Mouse (Mus musculus) thymus, adult 2 months (tissue): ENCODE results near the gene Gramd1a. TPM values are rescaled to one million over a fixed set of nuclear protein-coding genes. Genes with fewer than 3 reads are reported as not detected.

Experiments used
- DNase-seq: peaks from one replicate; pipeline ENCODE4 v3.0.0; 2021
- H3K27ac ChIP-seq: fragments of 200-500 bp; 2 replicates; pipeline ENCODE4 v1.5.1; 2012; ENCODE audit warnings: low read length, control low read depth; ENCODE audit not compliant: control insufficient read depth, insufficient read depth
- H3K27me3 ChIP-seq: fragments of 200-500 bp; 2 replicates; pipeline ENCODE4 v1.6.1; 2012; ENCODE audit warnings: mild to moderate bottlenecking, low read length, moderate library complexity, mixed read lengths; ENCODE audit not compliant: control insufficient read depth, insufficient read depth
- H3K36me3 ChIP-seq: fragments of 200-500 bp; 2 replicates; pipeline ENCODE4 v1.6.1; 2012; ENCODE audit warnings: mild to moderate bottlenecking, low read length, moderate library complexity; ENCODE audit not compliant: control insufficient read depth, insufficient read depth
- H3K4me1 ChIP-seq: fragments of 200-500 bp; replicated peaks from 2 replicates; pipeline ENCODE4 v1.6.1; 2012; ENCODE audit warnings: low read length; ENCODE audit not compliant: control insufficient read depth, insufficient read depth
- H3K4me3 ChIP-seq: fragments of 200-500 bp; 2 replicates; pipeline ENCODE4 v1.5.1; 2012; ENCODE audit warnings: mild to moderate bottlenecking, low read length, control low read depth, moderate library complexity; ENCODE audit not compliant: control insufficient read depth, insufficient read depth
- CTCF ChIP-seq: fragments of 200-500 bp; IDR thresholded peaks from 2 replicates; pipeline ENCODE4 v1.5.1; 2012; ENCODE audit warnings: mild to moderate bottlenecking, control low read depth, low read length, moderate library complexity, borderline replicate concordance; ENCODE audit not compliant: control insufficient read depth, poor library complexity, insufficient read depth; ENCODE audit errors: extremely low read depth
- POLR2A ChIP-seq: fragments of 200-500 bp; IDR thresholded peaks from 2 replicates; pipeline ENCODE4 v1.6.1; 2012; ENCODE audit warnings: mild to moderate bottlenecking, low read length, control low read depth, moderate library complexity; ENCODE audit not compliant: control insufficient read depth, poor library complexity, insufficient read depth; ENCODE audit errors: extremely low read depth
- WGBS: fragments of 180-500 bp; shearing (Covaris S2); methylation state at CpG from one replicate; pipeline ENCODE4 v1.1.7; 2018; 5-methylcytosine and 5-hydroxymethylcytosine counted together
- polyA plus RNA-seq: library from polyadenylated mRNA; depleted of rRNA; stranded (reverse); fragments of >200 nt; gene quantifications from 2 replicates; pipeline ENCODE4 v1.2.3, GENCODE M21; 2012

Gramd1a gene
- polyA plus RNA-seq, 1 experiment = 790 TPM

DNA sequence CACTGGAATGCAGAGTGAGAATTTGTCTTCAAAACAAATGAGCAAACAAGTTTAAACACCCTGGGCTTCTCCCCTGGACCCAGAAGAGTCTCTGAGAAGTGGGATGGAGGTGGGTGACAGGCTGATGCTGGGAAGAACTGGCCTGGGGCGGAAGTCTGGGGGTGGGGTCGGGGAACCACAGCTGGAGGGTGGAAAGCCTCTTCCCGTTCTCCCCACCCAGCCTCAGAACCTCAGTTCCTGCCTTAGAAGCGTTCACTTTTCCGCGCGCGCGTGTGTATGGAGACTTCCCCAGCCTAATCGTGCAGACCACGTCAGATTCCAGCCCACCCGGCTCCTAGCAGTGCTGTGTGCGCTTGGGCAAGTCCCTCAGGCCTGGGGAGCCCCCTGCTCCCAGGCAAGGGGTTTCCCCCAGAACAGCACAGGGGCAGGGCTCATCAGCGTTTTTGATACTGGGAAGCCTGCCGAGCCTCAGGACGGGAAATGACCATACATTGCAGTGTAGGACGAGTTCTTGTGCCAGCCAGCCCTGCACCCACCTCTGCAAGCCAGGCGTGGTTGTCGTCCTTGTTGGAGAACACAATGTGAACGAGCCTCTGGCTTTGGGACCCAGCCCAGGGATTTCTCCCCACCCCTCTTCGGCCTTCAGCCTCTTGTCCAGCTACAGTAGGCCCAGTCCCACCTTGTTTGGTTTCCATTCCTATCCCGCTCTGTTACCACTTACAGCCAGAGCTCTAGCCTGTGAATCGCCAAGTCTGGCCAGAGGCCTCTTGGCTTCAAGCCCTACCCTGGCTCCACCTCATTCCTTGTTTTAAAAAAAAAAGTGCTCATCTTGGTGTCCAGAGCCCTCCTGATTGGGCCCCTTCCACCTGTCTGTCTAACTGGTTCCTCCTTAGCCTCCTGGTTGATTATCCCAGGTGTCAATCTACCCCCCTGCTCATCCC, 4.1 kb downstream of the Gramd1a start:
- peak overlapping the region; percentile 91 for H3K27ac ChIP-seq
- TF ChIP-seq POLR2A (peak; percentile 54; the same call in 1 of the 2 replicates), CTCF (no peak)
- peak overlapping the region; percentile 91 for H3K4me3 ChIP-seq
- no peaks in the 10 kb centered on the region for H3K27me3 ChIP-seq
- H3K36me3 ChIP-seq = no peaks in the 10 kb centered on the region
- peaks cover 79% of the 10 kb centered on the region for H3K4me1 ChIP-seq
- 10% methylated on average over 23 of the region's 23 CpGs for WGBS
- DNase-seq = peak; percentile 76

DNA sequence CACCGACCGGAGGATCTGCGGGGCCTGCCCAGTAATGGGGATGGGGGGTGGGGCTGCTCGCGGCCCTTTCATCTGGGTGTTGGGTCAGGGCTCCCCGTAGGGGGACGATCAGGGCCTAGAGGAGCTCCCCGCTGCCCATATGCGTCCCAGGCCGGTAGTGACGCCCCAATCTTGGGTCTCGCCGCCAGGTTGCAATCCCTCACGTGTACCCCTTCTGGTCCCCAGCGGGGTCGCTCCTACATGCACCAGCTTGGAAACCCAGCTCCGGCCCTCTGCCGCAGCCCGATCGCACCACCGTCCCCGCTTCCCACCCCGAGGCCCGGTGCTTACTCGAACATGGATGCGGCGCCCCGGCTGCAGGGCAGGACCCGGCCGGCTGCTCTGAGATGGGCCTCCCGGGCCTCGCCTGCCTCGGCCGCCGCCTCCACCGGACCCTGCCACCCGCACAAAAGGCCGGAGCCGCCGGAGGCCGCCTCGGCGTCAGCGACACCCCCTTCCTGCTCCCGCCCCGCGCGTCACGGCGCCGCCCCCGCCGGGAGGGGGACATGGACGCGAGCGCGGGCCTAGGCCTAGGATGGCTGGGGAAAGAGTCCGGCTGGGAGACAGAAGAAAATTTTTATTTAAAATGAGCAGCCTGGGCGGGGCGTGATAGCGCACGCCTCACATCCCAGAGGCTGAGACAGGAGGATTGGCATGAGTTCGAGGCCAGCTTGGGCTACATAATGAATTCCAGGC, 5.0 kb downstream of the Gramd1a start:
- TF ChIP-seq CTCF (0 out of 2 replicates have a peak, but pooled peaks have one; percentile 22), POLR2A (peak; percentile 88)
- DNase-seq = peak; percentile 88
- H3K27ac ChIP-seq = peak overlapping the region; percentile 91

GRCm38 (mm10) chr7:31149751-31150565, 5.7 kb downstream of the Gramd1a start:
- no peaks in the 10 kb centered on the region for H3K27me3 ChIP-seq
- H3K4me3 ChIP-seq = peak overlapping the region; percentile 91
- no peak for TF ChIP-seq CTCF
- no peak for TF ChIP-seq POLR2A
- WGBS = under 1% methylated on average over 20 of the region's 20 CpGs
- H3K36me3 ChIP-seq = no peaks in the 10 kb centered on the region
- peak overlapping the region; percentile 91 for H3K27ac ChIP-seq
- peaks cover 65% of the 10 kb centered on the region for H3K4me1 ChIP-seq
- DNase-seq = peak; percentile 52

More for the DNA sequence above, 5.0 kb downstream of the Gramd1a start:
- Histone ChIP-seq H3K4me3 (peak overlapping the region; percentile 91), H3K4me1 (peaks cover 73% of the 10 kb centered on the region), H3K36me3 (no peaks in the 10 kb centered on the region), H3K27me3 (no peaks in the 10 kb centered on the region)
- under 1% methylated on average over 63 of the region's 63 CpGs for WGBS

DNA sequence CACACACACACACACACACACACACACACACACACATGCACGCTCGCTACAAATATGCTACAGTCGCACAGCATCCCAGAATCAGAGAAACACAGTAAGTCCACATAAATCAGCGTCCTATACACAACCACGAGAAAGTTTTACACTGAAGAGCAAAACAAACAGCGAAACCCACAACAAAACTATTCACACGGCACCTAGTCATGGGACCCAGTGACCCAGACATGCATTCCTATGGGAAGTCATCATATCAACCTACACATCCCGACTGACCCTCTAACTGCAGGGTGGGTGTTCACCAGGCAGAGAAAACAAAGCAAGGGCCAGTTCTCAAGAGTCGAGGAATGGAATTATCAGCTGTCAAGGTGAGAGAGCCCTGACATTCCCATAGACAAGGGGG, 6.4 kb downstream of the Gramd1a start:
- Histone ChIP-seq H3K4me3 (peak overlapping the region; percentile 91), H3K4me1 (peaks cover 58% of the 10 kb centered on the region), H3K27ac (peak overlapping the region; percentile 91)

GRCm38 (mm10) chr7:31148756-31149155, 6.9 kb downstream of the Gramd1a start:
- peak; percentile 55 for DNase-seq
- H3K27ac ChIP-seq = peak overlapping the region; percentile 46
- peaks cover 53% of the 10 kb centered on the region for H3K4me1 ChIP-seq
- H3K36me3 ChIP-seq = peaks cover under 1% of the 10 kb centered on the region; the same call in 1 of the 2 replicates
- TF ChIP-seq CTCF (no peak), POLR2A (0 out of 2 replicates have a peak, but pooled peaks have one; percentile 21)
- WGBS = 5% methylated on average over 9 of the region's 9 CpGs
- H3K4me3 ChIP-seq = peak overlapping the region; percentile 91
- H3K27me3 ChIP-seq = no peaks in the 10 kb centered on the region

More for the DNA sequence above, 6.4 kb downstream of the Gramd1a start:
- Histone ChIP-seq H3K36me3 (no peaks in the 10 kb centered on the region), H3K27me3 (no peaks in the 10 kb centered on the region)
- no peak for DNase-seq
- TF ChIP-seq POLR2A = no peak
- TF ChIP-seq CTCF = no peak
- WGBS = 11% methylated on average over 9 of the region's 9 CpGs
